8 mouse cellular contexts compared by ENCODE assay signal in the genomic region with DNA sequence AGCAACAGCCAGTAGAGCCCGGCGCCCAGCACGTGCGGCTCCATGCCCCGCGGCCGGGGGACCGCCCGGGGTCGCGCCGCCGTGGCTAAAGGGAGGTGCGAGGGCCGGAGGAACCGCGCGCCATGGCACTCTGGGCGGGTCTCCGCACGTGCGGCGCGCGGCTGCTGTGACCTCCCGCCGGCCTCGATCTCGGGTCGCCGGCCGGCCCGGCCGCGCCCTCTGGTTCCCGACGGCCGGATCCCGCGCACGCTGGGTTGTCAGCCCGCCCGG. TPM values are rescaled to one million over a fixed set of nuclear protein-coding genes. Genes with fewer than 3 reads are reported as not detected.
A peak's percentile ranks its signal among the peaks of the same experiment; 100 is the strongest.
DNase-seq lines count a peak whose midpoint lies in the region; ATAC-seq lines count a peak whose summit lies in the region.

No protein-coding gene starts in this region.

- peak overlapping the region; percentile 87 for H3K4me2 ChIP-seq in limb, embryonic 15.5 days
- H3K4me2 ChIP-seq in stomach, embryonic 15.5 days: peak overlapping the region; percentile 93

- no peaks in the 10 kb centered on the region for H3K27me3 ChIP-seq in erythroblast, embryonic 14.5 days (ENCODE audit: control insufficient read depth)
- H3K27me3 ChIP-seq in limb, embryonic 15.5 days: no peaks in the 10 kb centered on the region
- H3K27me3 ChIP-seq in stomach, embryonic 15.5 days (replicated peaks): no peaks in the 10 kb centered on the region

- peaks cover 79% of the 10 kb centered on the region for H3K4me1 ChIP-seq in erythroblast, embryonic 14.5 days (ENCODE audit: control insufficient read depth)
- H3K4me1 ChIP-seq in limb, embryonic 15.5 days: peaks cover 49% of the 10 kb centered on the region
- H3K4me1 ChIP-seq in stomach, embryonic 15.5 days: peaks cover 49% of the 10 kb centered on the region

- 1% methylated on average over 36 of the region's 43 CpGs for WGBS in limb, embryonic 15.5 days
- under 1% methylated on average over 42 of the region's 43 CpGs for WGBS in stomach, embryonic 15.5 days

- H3K4me3 ChIP-seq in erythroblast, embryonic 14.5 days (replicated peaks): peak overlapping the region; percentile 92
- peak overlapping the region; percentile 81 for H3K4me3 ChIP-seq in limb, embryonic 15.5 days
- peak overlapping the region; percentile 83 for H3K4me3 ChIP-seq in stomach, embryonic 15.5 days (replicated peaks)

- peak; percentile 20 for DNase-seq in retina, postnatal 7 days (ENCODE audit: low read depth, low spot score)
- DNase-seq in retina, embryonic 14.5 days (ENCODE audit: low spot score): no peak
- DNase-seq in gastrocnemius, postnatal 36 days: no peak
- DNase-seq in spleen, postnatal 14 days (ENCODE audit: low spot score in 2 of 2): no peak

- peaks cover 46% of the 10 kb centered on the region for H3K36me3 ChIP-seq in erythroblast, embryonic 14.5 days (ENCODE audit: control insufficient read depth)
- no peaks in the 10 kb centered on the region for H3K36me3 ChIP-seq in limb, embryonic 15.5 days
- H3K36me3 ChIP-seq in stomach, embryonic 15.5 days: no peaks in the 10 kb centered on the region

- H3K27ac ChIP-seq in limb, embryonic 15.5 days: peak overlapping the region; percentile 94
- H3K27ac ChIP-seq in stomach, embryonic 15.5 days: peak overlapping the region; percentile 90

- peak overlapping the region; percentile 86 for H3K9ac ChIP-seq in limb, embryonic 15.5 days
- peak overlapping the region; percentile 78 for H3K9ac ChIP-seq in stomach, embryonic 15.5 days

- no peaks in the 10 kb centered on the region for H3K9me3 ChIP-seq in erythroblast, embryonic 14.5 days (ENCODE audit: control insufficient read depth, low read length)
- no peaks in the 10 kb centered on the region for H3K9me3 ChIP-seq in limb, embryonic 15.5 days
- no peaks in the 10 kb centered on the region for H3K9me3 ChIP-seq in stomach, embryonic 15.5 days

- intact Hi-C loops in gastrocnemius, postnatal 36 days (cut with DNase I): loop anchor here (1.0 kb wide), 1 partner anchor 50 kb away; no protein-coding TSS in a partner anchor

- no peak for ATAC-seq in erythroblast, adult 5-6 weeks (replicated peaks; ENCODE audit: low FRiP score, poor library complexity, severe bottlenecking)
- ATAC-seq in limb, embryonic 15.5 days (ENCODE audit: insufficient number of reproducible peaks, low FRiP score, low TSS enrichment, low read depth): peak; percentile 35
- peak; percentile 18 for ATAC-seq in stomach, embryonic 15.5 days (ENCODE audit: insufficient read depth, low FRiP score, low read depth)

RNA-seq across cellular contexts. Expression of a gene that starts 0.2 kb away (rescaled TPM):
- 22.2 and 31.8 TPM in 2 replicates for polyA plus RNA-seq in erythroblast, embryonic 14.5 days (2012)
- 12.1 and 17.1 TPM in 2 replicates for total RNA-seq in erythroblast, adult 5-6 weeks (2015; ENCODE audit: low replicate concordance)
- total RNA-seq in erythroblast, adult 5-6 weeks (2017; ENCODE audit: low replicate concordance): 14.7 and 23.0 TPM in 2 replicates
- polyA plus RNA-seq in limb, embryonic 15.5 days (2015; fragmentation: Nextera tagmentation; extraction: Ambion mirVana): 17.5 and 23.3 TPM in 2 replicates
- 12.8 and 16.3 TPM in 2 replicates for polyA plus RNA-seq in stomach, embryonic 15.5 days (2015; fragmentation: Nextera tagmentation; extraction: Ambion mirVana)
- 10 to 100 TPM; 14.3 to 15.9 TPM for total RNA-seq in gastrocnemius, postnatal 36 days (2021)

RNA-seq across cellular contexts. Expression of a gene that starts 16.9 kb away (rescaled TPM):
- polyA plus RNA-seq in erythroblast, embryonic 14.5 days (2012): 94.9 and 97.5 TPM in 2 replicates
- 16.1 and 24.2 TPM in 2 replicates for total RNA-seq in erythroblast, adult 5-6 weeks (2015; ENCODE audit: low replicate concordance)
- 38.2 and 47.5 TPM in 2 replicates for total RNA-seq in erythroblast, adult 5-6 weeks (2017; ENCODE audit: low replicate concordance)
- 31.8 and 36.1 TPM in 2 replicates for polyA plus RNA-seq in limb, embryonic 15.5 days (2015; fragmentation: Nextera tagmentation; extraction: Ambion mirVana)
- 34.9 and 37.0 TPM in 2 replicates for polyA plus RNA-seq in stomach, embryonic 15.5 days (2015; fragmentation: Nextera tagmentation; extraction: Ambion mirVana)
- 1 to 10 TPM in 1 of 2 experiments, under 1 TPM in 1; 0.76 to 1.2 TPM for total RNA-seq in gastrocnemius, postnatal 36 days (2021)

RNA-seq across cellular contexts. Expression of a gene that starts 25.8 kb away (rescaled TPM):
- polyA plus RNA-seq in erythroblast, embryonic 14.5 days (2012): 4.8 and 8.0 TPM in 2 replicates
- total RNA-seq in erythroblast, adult 5-6 weeks (2015; ENCODE audit: low replicate concordance): 77.1 and 85.7 TPM in 2 replicates
- 20.6 and 30.2 TPM in 2 replicates for total RNA-seq in erythroblast, adult 5-6 weeks (2017; ENCODE audit: low replicate concordance)
- polyA plus RNA-seq in limb, embryonic 15.5 days (2015; fragmentation: Nextera tagmentation; extraction: Ambion mirVana): 268 and 295 TPM in 2 replicates
- 354 and 399 TPM in 2 replicates for polyA plus RNA-seq in stomach, embryonic 15.5 days (2015; fragmentation: Nextera tagmentation; extraction: Ambion mirVana)
- 10 to 100 TPM; 35.4 to 45.3 TPM for total RNA-seq in gastrocnemius, postnatal 36 days (2021)

Comparison
In these comparisons a context has a peak if more than half of its experiments do, and no peak if none do; other contexts are left out.
1. RNA of a gene that starts 25.8 kb away (polyA plus RNA-seq): 354 to 399 TPM in stomach, embryonic 15.5 days and 268 to 295 TPM in limb, embryonic 15.5 days; 4.8 to 8.0 TPM in erythroblast, embryonic 14.5 days; every median in the first group is over 10 times any median in the second.
2. Peak in every context shown above with its lines, with median percentiles within 50 percentile points of each other: H3K4me3 ChIP-seq.